Mouse (Mus musculus) lung, adult 2 months (tissue): ENCODE measurements around the gene Poln.

Experiments
- CTCF ChIP-seq: fragments of 200-500 bp; IDR thresholded peaks from 2 replicates; pipeline ENCODE4 v1.5.1; 2011; ENCODE audit warnings: mild to moderate bottlenecking, low read length, control low read depth; ENCODE audit not compliant: insufficient read depth
- POLR2A ChIP-seq: fragments of 200-500 bp; IDR thresholded peaks from 2 replicates; pipeline ENCODE4 v1.6.1; 2011; ENCODE audit warnings: low read depth, mild to moderate bottlenecking, control low read depth, low read length, borderline replicate concordance; ENCODE audit errors: extremely low read depth

DNA sequence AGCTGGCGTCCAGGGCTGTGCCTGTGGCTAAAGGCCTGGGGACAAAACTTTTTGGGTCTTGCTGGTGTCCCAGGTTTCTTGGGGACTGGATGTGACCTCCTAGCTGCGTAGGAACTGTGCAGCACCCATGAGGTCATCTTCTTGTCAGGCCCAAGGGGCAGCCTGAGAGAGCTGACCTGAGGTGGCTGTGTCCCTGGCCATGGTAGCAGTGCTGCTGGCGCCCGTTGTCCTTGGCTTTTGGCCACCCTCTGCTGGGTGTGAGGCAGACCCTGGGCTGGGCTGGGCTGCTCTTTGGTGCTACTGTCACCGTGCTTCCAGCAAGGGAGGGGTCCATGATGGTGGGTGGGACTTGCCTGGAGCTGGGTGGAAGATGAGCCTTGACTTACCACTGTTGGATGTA, 164.6 kb downstream of the Poln start:
- TF ChIP-seq CTCF, result no peak
- no peak for TF ChIP-seq POLR2A
